Mouse (Mus musculus) kidney, adult 2 months (tissue): ENCODE measurements around the gene Pkd2.

Experiments
- CTCF ChIP-seq: fragments of 200-500 bp; conservative IDR thresholded peaks from 2 replicates; pipeline ENCODE4 v1.5.1; 2011; ENCODE audit warnings: low read depth, mild to moderate bottlenecking, control low read depth, low read length, moderate library complexity, mixed read lengths; ENCODE audit not compliant: insufficient read depth, insufficient read length
- POLR2A ChIP-seq: fragments of 200-500 bp; IDR thresholded peaks from one replicate; pipeline ENCODE4 v1.6.1; 2011; ENCODE audit warnings: low read depth, low read length, control low read depth

DNA sequence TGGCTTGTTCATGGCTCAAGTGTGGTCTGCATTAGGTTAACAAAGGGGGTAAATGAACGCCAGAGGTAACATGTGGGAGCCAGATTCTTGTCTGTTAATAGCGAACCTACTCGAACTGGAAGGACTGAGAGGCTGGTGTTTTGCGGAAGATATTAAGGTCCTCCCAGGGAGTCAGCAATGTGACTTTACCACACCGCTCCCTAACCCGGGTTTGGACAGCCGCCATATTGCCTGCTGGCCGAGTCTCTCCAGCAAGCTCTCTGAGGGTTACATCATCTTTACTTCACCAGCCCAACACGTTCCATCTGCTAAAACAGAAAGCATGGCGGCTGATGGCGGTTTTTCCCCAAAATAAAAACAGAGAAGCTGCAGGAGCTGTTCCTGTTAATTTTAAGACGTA lies 6.5 kb downstream of the Pkd2 start:
- TF ChIP-seq POLR2A (no peak), CTCF (no peak)
